Mouse (Mus musculus) E14TG2a.4 (cell line): Measurements from ENCODE around the gene Adcy4.

ENCODE experiments used
- CTCF ChIP-seq: conservative IDR thresholded peaks from 2 replicates; pipeline ENCODE4 v1.5.1; 2014; ENCODE audit warnings: low read length
- NANOG ChIP-seq: IDR thresholded peaks from 2 replicates; pipeline ENCODE4 v1.6.1; 2014; ENCODE audit warnings: borderline replicate concordance, low read length, mixed read lengths

DNA sequence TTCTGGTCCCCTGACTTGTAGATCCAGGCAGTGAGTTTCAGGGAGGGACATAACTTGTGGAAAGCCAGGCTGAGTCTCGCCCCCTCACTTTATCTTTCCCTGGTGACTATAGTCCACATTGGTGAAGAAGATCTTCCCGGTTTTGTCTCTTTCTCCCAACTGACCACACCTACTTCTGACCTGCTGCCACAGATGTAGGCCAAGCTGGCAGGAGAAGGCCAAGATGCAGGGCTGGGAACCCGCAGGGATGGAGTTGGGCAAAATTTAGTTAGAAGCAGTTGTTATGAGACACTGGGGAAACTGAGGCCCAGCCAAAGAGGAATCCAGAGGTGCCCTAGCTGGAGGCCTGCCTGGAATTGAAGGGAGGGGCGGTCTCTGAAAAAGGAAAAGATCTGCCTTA is 49.2 kb upstream of the Adcy4 start:
- TF ChIP-seq CTCF (no peak), NANOG (no peak)
